Comparison of ENCODE assay signal across 8 mouse cellular contexts in the genomic region with DNA sequence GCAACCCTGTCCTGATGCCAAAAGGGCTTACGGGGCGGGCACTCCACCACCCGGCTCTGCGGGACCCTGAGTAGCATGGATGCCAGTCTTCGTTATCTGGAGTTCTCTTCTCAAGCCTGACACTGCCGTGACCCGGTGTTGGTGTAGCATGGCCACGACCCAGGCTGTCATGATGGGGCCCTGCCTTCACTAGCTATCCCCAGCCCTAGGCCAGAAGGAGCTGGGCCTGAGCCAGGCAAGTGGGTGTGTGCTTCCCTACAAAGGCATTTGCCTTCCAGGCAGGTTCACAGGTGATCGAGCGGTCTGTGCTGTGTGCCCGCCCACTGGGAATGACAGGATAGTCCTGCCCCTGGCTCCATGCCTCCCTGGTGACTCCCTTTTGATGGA. TPM values are rescaled to one million over a fixed set of nuclear protein-coding genes. Genes with fewer than 3 reads are reported as not detected.
DNase-seq lines count a peak whose midpoint lies in the region; ATAC-seq and TF ChIP-seq lines count a peak whose summit lies in the region.

No protein-coding gene starts in this region.

- peak overlapping the region; percentile 60 for H3K27ac ChIP-seq in liver, postnatal 0 days (ENCODE audit: low read depth)
- H3K27ac ChIP-seq in neural tube, embryonic 14.5 days (ENCODE audit: low read depth, low read length) = peak overlapping the region; percentile 96

- intact Hi-C loops in gastrocnemius, postnatal 14 days (cut with DNase I; ENCODE audit: low total_unique reads) = no loop called here

- H3K4me3 ChIP-seq in liver, postnatal 0 days (ENCODE audit: low read depth, low read length) = peak overlapping the region; percentile 69
- peak overlapping the region; percentile 85 for H3K4me3 ChIP-seq in neural tube, embryonic 14.5 days (ENCODE audit: low read depth, low read length)

- peak; percentile 66 for ATAC-seq in liver, postnatal 0 days
- peak; percentile 39 for ATAC-seq in neural tube, embryonic 14.5 days (ENCODE audit: low read depth)

- H3K9ac ChIP-seq in liver, postnatal 0 days (replicated peaks) = peak overlapping the region; percentile 72
- H3K9ac ChIP-seq in neural tube, embryonic 14.5 days (replicated peaks; ENCODE audit: low read depth, low read length) = peak overlapping the region; percentile 99

- TF ChIP-seq EP300 in liver, postnatal 0 days (IDR thresholded peaks at IDR 0.05; ENCODE audit: low read depth) = no peak

- no peaks in the 10 kb centered on the region for H3K27me3 ChIP-seq in liver, postnatal 0 days (ENCODE audit: insufficient read depth, low read length)
- H3K27me3 ChIP-seq in neural tube, embryonic 14.5 days (ENCODE audit: control insufficient read depth, insufficient read depth, low read length) = no peaks in the 10 kb centered on the region

- WGBS in liver, postnatal 0 days (ENCODE audit: insufficient replicate concordance) = 7% methylated on average over 11 of the region's 11 CpGs
- 0% methylated on average over 11 of the region's 11 CpGs for whole genome bisulfite sequencing in neural tube, embryonic 14.5 days

- no peaks in the 10 kb centered on the region; the same call in 1 of the 2 replicates for H3K4me1 ChIP-seq in liver, postnatal 0 days (ENCODE audit: insufficient read depth)
- H3K4me1 ChIP-seq in neural tube, embryonic 14.5 days (ENCODE audit: control insufficient read depth, insufficient read depth, low read length) = peaks cover 38% of the 10 kb centered on the region

- H3K4me2 ChIP-seq in liver, postnatal 0 days (ENCODE audit: low read depth, low read length) = peak overlapping the region; percentile 96
- peak overlapping the region; percentile 98 for H3K4me2 ChIP-seq in neural tube, embryonic 14.5 days (ENCODE audit: low read depth, low read length)

- no peaks in the 10 kb centered on the region for H3K9me3 ChIP-seq in liver, postnatal 0 days (ENCODE audit: low read length)
- H3K9me3 ChIP-seq in neural tube, embryonic 14.5 days (ENCODE audit: control insufficient read depth, low read length) = no peaks in the 10 kb centered on the region

- DNase-seq in right cerebral cortex, postnatal 25 days = peak; percentile 50
- no peak for DNase-seq in right cerebral cortex, adult 2 months (ENCODE audit: low spot score in 2 of 2)
- DNase-seq in cerebellum, adult 8-10 months = peak; percentile 82
- peak; percentile 62 for DNase-seq in gastrocnemius, postnatal 14 days
- peak; percentile 62 for DNase-seq in kidney, adult 11 months
- peak; percentile 69 for DNase-seq in liver, postnatal 0 days
- DNase-seq in spleen, adult 18-20 months = no peak

- no peaks in the 10 kb centered on the region for H3K36me3 ChIP-seq in liver, postnatal 0 days (replicated peaks; ENCODE audit: insufficient read depth, low read length)
- no peaks in the 10 kb centered on the region for H3K36me3 ChIP-seq in neural tube, embryonic 14.5 days (ENCODE audit: control insufficient read depth, insufficient read depth, low read length)

- TF ChIP-seq CTCF in liver, postnatal 0 days (IDR thresholded peaks at IDR 0.05; ENCODE audit: low read depth) = no peak

RNA-seq across cellular contexts. Expression of a gene that starts 0.6 kb away (rescaled TPM):
- 1 to 10 TPM; 6.4 to 7.4 TPM for total RNA-seq in gastrocnemius, postnatal 14 days (2021)
- 1.9 TPM in 2 replicates for polyA plus RNA-seq in liver, postnatal 0 days (2015; fragmentation: Nextera tagmentation; extraction: Ambion mirVana)
- polyA plus RNA-seq in neural tube, embryonic 14.5 days (2014; fragmentation: Nextera tagmentation; extraction: Ambion mirVana) = 92.0 and 94.8 TPM in 2 replicates

RNA-seq across cellular contexts. Expression of a gene that starts 21.6 kb away (rescaled TPM):
- total RNA-seq in gastrocnemius, postnatal 14 days (2021) = under 1 TPM; 0.04 to 0.09 TPM
- polyA plus RNA-seq in liver, postnatal 0 days (2015; fragmentation: Nextera tagmentation; extraction: Ambion mirVana) = 0.01 TPM in 1 of 2 replicates, not detected in the other
- 0.08 TPM in 1 of 2 replicates, not detected in the other for polyA plus RNA-seq in neural tube, embryonic 14.5 days (2014; fragmentation: Nextera tagmentation; extraction: Ambion mirVana)

RNA-seq across cellular contexts. Expression of a gene that starts 36.0 kb away (rescaled TPM):
- 10 to 100 TPM; 17.0 to 17.6 TPM for total RNA-seq in gastrocnemius, postnatal 14 days (2021)
- 7.5 and 7.9 TPM in 2 replicates for polyA plus RNA-seq in liver, postnatal 0 days (2015; fragmentation: Nextera tagmentation; extraction: Ambion mirVana)
- polyA plus RNA-seq in neural tube, embryonic 14.5 days (2014; fragmentation: Nextera tagmentation; extraction: Ambion mirVana) = 26.6 and 31.0 TPM in 2 replicates

RNA-seq across cellular contexts. Expression of a gene that starts 44.8 kb away (rescaled TPM):
- total RNA-seq in gastrocnemius, postnatal 14 days (2021) = 1 to 10 TPM in 1 of 2 experiments, under 1 TPM in 1; 0.71 to 1.1 TPM
- polyA plus RNA-seq in liver, postnatal 0 days (2015; fragmentation: Nextera tagmentation; extraction: Ambion mirVana) = 2.1 and 2.2 TPM in 2 replicates
- polyA plus RNA-seq in neural tube, embryonic 14.5 days (2014; fragmentation: Nextera tagmentation; extraction: Ambion mirVana) = 1.5 and 1.7 TPM in 2 replicates

Comparison
In these comparisons a context has a peak if more than half of its experiments do, and no peak if none do; other contexts are left out.
1. DNase-seq: peak in right cerebral cortex, postnatal 25 days (single experiment), cerebellum, adult 8-10 months (single experiment), gastrocnemius, postnatal 14 days (single experiment), kidney, adult 11 months (single experiment) and liver, postnatal 0 days (single experiment); none in right cerebral cortex, adult 2 months (0 of 2) and spleen, adult 18-20 months (0 of 2).
2. RNA of a gene that starts 0.6 kb away (polyA plus RNA-seq): 92.0 to 94.8 TPM in neural tube, embryonic 14.5 days; 1.9 TPM in liver, postnatal 0 days; every median in the first group is over 10 times any median in the second.